Mouse (Mus musculus) lung, postnatal 0 days (tissue): Measurements from ENCODE around the gene Trim23.

ENCODE experiments used
- CTCF ChIP-seq: IDR thresholded peaks from 2 replicates; pipeline ENCODE4 v1.5.1; 2016; ENCODE audit warnings: antibody characterized with exemption, mild to moderate bottlenecking
- EP300 ChIP-seq: IDR thresholded peaks from 2 replicates; pipeline ENCODE4 v1.6.1; 2016; ENCODE audit warnings: antibody characterized with exemption, mild to moderate bottlenecking, control low read depth

GRCm38 (mm10) chr13:104172498-104172897 lies 6.1 kb upstream of the Trim23 start:
- TF ChIP-seq CTCF (no peak), EP300 (no peak)
